Mouse (Mus musculus): ENCODE data around the gene Ulk4. TPM values are rescaled to one million over a fixed set of nuclear protein-coding genes. Genes with fewer than 3 reads are reported as not detected.

Gene Ulk4
- polyA plus RNA-seq, 1 experiment from 2014 or later: 159 TPM

- Histone ChIP-seq H3K4me1 (replicated peaks) (peaks cover 70% of the 10 kb centered on the region), H3K9ac (replicated peaks) (peak overlapping the region; percentile 88), H3K27ac (peak overlapping the region; percentile 94), H3K4me2 (replicated peaks) (peak overlapping the region; percentile 98), H3K27me3 (no peaks in the 10 kb centered on the region), H3K36me3 (no peaks in the 10 kb centered on the region), H3K9me3 (no peaks in the 10 kb centered on the region), H3K4me3 (replicated peaks) (peak overlapping the region; percentile 97)
- WGBS: under 1% methylated on average over 54 of the region's 57 CpGs
- peak; percentile 38 for ATAC-seq
Measured at GRCm38 (mm10) chr9:120933886-120934758, 342.9 kb downstream of the Ulk4 start.

DNA sequence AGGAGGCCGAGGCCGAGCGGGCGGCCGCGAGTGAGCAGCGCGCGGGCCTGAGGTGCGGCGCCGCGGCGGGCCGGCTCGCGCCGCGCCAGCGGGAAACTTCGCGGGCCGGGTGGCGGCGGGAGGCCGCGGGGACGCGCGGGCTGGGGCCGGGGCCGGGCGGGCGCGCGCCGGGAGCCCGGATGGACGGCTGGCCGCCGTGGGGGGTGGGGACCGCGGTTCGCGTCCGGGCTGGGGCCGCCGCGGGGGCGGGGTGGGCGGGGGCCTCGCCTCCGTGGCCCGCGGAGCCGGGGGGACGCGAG is 343.5 kb downstream of the Ulk4 start:
- Histone ChIP-seq H3K4me1 (replicated peaks) (peaks cover 70% of the 10 kb centered on the region), H3K9ac (replicated peaks) (peak overlapping the region; percentile 88), H3K4me3 (replicated peaks) (peak overlapping the region; percentile 97), H3K9me3 (no peaks in the 10 kb centered on the region), H3K27me3 (no peaks in the 10 kb centered on the region), H3K4me2 (replicated peaks) (peak overlapping the region; percentile 98), H3K27ac (peak overlapping the region; percentile 94), H3K36me3 (no peaks in the 10 kb centered on the region)
- WGBS: 0% methylated on average over 13 of the region's 58 CpGs
- peak; percentile 12; the same call in 1 of the 2 replicates for ATAC-seq

DNA sequence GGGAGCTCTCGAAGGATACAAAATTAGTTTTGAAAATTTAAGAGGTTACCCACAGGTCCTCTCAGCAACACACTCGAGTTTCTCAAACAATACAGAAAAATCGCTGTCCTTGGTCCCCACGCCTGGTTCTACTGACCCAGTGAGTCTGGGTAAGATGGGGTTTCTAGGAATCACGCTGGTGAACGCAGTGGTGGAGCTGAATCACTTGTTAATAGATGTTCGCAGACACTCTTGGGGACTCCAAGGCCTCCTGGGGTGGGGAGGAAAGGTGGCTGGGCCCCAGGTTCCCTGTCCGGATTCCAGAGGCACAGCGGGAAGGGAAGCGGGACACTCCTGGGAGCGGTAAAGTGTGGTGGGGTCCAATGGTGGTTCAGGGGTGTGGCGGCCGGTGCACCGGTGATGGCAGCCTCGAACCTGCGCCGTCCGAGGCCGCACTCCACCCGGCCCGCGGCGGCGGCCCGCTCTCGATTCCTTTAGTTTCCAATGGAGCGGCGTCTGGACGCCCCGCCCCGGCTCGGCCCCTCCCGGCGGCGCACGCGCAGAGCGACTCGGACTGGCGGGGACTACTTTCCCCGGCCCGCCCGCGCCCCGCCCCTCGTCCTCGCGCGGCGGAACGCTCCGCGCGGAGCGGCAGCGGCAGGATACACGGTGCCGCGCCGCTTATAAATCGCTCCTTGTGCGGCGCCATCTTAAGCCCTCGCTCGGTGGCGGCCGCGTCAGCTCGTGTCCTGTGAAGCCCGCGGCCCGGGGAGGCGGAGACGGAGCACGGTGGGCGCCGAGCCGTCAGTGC is 344.0 kb downstream of the Ulk4 start:
- peak overlapping the region; percentile 97 for H3K4me3 ChIP-seq (replicated peaks)
- peak overlapping the region; percentile 98 for H3K4me2 ChIP-seq (replicated peaks)
- 5% methylated on average over 71 of the region's 78 CpGs for WGBS

GRCm38 (mm10) chr9:120932371-120932770 is 344.6 kb downstream of the Ulk4 start:
- no peak for ATAC-seq
- H3K4me1 ChIP-seq (replicated peaks): peaks cover 62% of the 10 kb centered on the region
- no peaks in the 10 kb centered on the region for H3K9me3 ChIP-seq
- peak overlapping the region; percentile 48 for H3K4me2 ChIP-seq (replicated peaks)
- H3K27me3 ChIP-seq: no peaks in the 10 kb centered on the region
- H3K4me3 ChIP-seq (replicated peaks): no peak overlapping the region
- WGBS: 27% methylated on average over 6 of the region's 6 CpGs
- H3K9ac ChIP-seq (replicated peaks): no peak overlapping the region
- no peaks in the 10 kb centered on the region for H3K36me3 ChIP-seq
- H3K27ac ChIP-seq: peak overlapping the region; percentile 94

More for the DNA sequence above, 344.0 kb downstream of the Ulk4 start:
- Histone ChIP-seq H3K27ac (peak overlapping the region; percentile 94), H3K9ac (replicated peaks) (peak overlapping the region; percentile 88), H3K36me3 (no peaks in the 10 kb centered on the region), H3K27me3 (no peaks in the 10 kb centered on the region), H3K4me1 (replicated peaks) (peaks cover 69% of the 10 kb centered on the region), H3K9me3 (no peaks in the 10 kb centered on the region)
- ATAC-seq: peak; percentile 89

- no peaks in the 10 kb centered on the region for H3K36me3 ChIP-seq
- H3K27ac ChIP-seq: peak overlapping the region; percentile 89
- ATAC-seq: no peak
- H3K4me3 ChIP-seq (replicated peaks): peak overlapping the region; percentile 30; the same call in 1 of the 2 replicates
- WGBS: 55% methylated on average over 8 of the region's 8 CpGs
- no peaks in the 10 kb centered on the region for H3K27me3 ChIP-seq
- peaks cover 53% of the 10 kb centered on the region for H3K4me1 ChIP-seq (replicated peaks)
- H3K9me3 ChIP-seq: no peaks in the 10 kb centered on the region
- H3K4me2 ChIP-seq (replicated peaks): peak overlapping the region; percentile 42
- no peak overlapping the region for H3K9ac ChIP-seq (replicated peaks)
Measured at GRCm38 (mm10) chr9:120930811-120931210, 346.2 kb downstream of the Ulk4 start.

- Histone ChIP-seq H3K9ac (replicated peaks) (peak overlapping the region; percentile 54), H3K4me2 (replicated peaks) (peak overlapping the region; percentile 42), H3K27ac (peak overlapping the region; percentile 89)
Measured at GRCm38 (mm10) chr9:120930021-120930420, 347.0 kb downstream of the Ulk4 start.

GRCm38 (mm10) chr9:120929081-120929480 is 347.9 kb downstream of the Ulk4 start, which contains the start of gene Ctnnb1:
Ctnnb1 (plus strand) TSS chr9:120929216.
- ATAC-seq: peak; percentile 31; the same call in 1 of the 2 replicates
- Histone ChIP-seq H3K9me3 (no peaks in the 10 kb centered on the region), H3K4me1 (replicated peaks) (peaks cover 42% of the 10 kb centered on the region), H3K36me3 (no peaks in the 10 kb centered on the region), H3K4me3 (replicated peaks) (peak within 1 kb of the TSS; percentile 30), H3K27ac (peak within 1 kb of the TSS; percentile 89), H3K9ac (replicated peaks) (peak within 1 kb of the TSS; percentile 54), H3K27me3 (no peaks in the 10 kb centered on the region), H3K4me2 (replicated peaks) (peak within 1 kb of the TSS; percentile 42)
- WGBS: 43% methylated on average over 11 of the region's 11 CpGs

More at GRCm38 (mm10) chr9:120930021-120930420, 347.0 kb downstream of the Ulk4 start:
- Histone ChIP-seq H3K4me1 (replicated peaks) (peaks cover 45% of the 10 kb centered on the region), H3K4me3 (replicated peaks) (peak overlapping the region; percentile 30), H3K9me3 (no peaks in the 10 kb centered on the region), H3K36me3 (no peaks in the 10 kb centered on the region), H3K27me3 (no peaks in the 10 kb centered on the region)
- ATAC-seq: no peak
- 57% methylated on average over 12 of the region's 12 CpGs for WGBS

DNA sequence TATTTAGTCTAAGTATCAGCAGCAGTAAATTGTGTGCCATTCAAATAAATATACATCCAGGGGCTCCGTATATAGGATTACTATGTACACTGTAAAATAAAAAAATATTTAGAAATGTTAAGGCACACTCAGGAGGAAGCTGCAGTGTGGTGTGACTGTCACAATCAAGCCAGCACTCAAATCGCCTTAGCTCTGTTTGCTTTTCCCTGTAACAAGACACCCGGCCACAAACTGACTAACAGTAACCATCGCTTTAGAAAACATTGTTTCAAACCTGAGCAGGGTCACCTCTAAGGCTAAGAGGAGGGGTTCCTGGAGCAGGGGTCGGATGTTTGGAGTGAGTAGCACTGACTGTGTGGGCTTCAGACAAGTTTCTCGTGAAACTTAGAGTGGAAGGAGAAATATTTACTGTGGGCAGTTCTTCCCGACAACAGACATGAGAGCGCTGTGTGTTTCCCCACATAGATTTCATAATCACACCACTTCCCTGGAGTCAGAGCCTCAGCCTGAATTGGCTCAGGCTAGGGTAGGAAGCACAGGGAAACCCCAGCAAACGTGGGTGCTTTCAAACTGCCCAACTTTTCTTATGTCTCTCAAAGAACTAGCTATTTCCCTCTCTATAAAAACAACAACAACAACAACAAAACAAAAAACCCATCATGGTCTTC is 349.9 kb downstream of the Ulk4 start:
- no peaks in the 10 kb centered on the region for H3K36me3 ChIP-seq
- 33% methylated on average over 9 of the region's 9 CpGs for WGBS
- H3K4me2 ChIP-seq (replicated peaks): no peak overlapping the region
- peaks cover 32% of the 10 kb centered on the region for H3K4me1 ChIP-seq (replicated peaks)
- no peak for ATAC-seq
- H3K27ac ChIP-seq: no peak overlapping the region
- H3K9me3 ChIP-seq: no peaks in the 10 kb centered on the region
- H3K4me3 ChIP-seq (replicated peaks): no peak overlapping the region
- H3K9ac ChIP-seq (replicated peaks): peak overlapping the region; percentile 19; the same call in 1 of the 2 replicates
- H3K27me3 ChIP-seq: no peaks in the 10 kb centered on the region

DNA sequence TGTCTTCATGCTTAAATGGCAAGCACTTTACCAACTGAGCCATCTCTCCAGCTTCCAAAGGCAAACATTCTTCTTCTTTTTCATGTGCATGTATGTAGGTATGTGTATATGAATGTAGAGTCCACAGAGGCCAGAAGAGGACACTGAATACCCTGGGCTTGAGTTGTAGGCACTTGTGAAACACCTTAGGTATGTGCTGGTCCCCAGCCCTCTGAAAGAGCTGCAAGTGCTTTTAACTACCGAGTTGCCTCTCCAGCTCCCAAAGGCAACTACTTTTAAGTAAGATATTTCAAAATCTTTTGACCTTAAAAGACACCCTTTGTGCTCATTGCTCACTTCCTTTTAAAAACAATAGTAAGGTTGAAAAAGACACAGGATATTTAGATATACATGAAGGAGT is 350.9 kb downstream of the Ulk4 start:
- 83% methylated on average over 1 of the region's 1 CpGs for WGBS
- H3K27me3 ChIP-seq: no peaks in the 10 kb centered on the region
- H3K4me1 ChIP-seq (replicated peaks): peaks cover 26% of the 10 kb centered on the region
- H3K4me2 ChIP-seq (replicated peaks): no peak overlapping the region
- no peak overlapping the region for H3K4me3 ChIP-seq (replicated peaks)
- no peaks in the 10 kb centered on the region for H3K9me3 ChIP-seq
- H3K9ac ChIP-seq (replicated peaks): no peak overlapping the region
- H3K36me3 ChIP-seq: no peaks in the 10 kb centered on the region
- ATAC-seq: no peak
- H3K27ac ChIP-seq: no peak overlapping the region

DNA sequence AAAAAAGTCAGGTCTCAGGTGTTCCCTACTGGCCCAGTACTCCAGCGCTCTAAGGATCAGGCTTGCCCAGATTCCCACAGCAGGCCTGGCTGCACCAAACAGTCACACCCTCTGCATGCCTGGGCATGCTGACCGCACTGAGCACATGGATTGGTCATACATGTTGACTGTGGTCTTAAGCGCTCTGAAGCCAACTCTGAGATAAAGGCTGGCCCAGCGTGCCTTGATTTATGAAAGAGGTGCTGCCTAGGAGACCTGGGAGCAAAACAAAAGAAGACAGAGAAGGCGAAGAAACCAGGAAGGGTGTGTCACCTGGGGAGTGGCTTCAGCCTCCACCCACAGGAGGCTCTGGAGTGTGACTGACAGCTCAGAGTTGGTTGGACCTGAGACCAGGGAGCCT is 357.9 kb downstream of the Ulk4 start:
- Histone ChIP-seq H3K9me3 (peaks cover 3% of the 10 kb centered on the region; the same call in 1 of the 2 replicates), H3K4me2 (replicated peaks) (no peak overlapping the region), H3K4me1 (replicated peaks) (no peaks in the 10 kb centered on the region), H3K9ac (replicated peaks) (no peak overlapping the region), H3K4me3 (replicated peaks) (no peak overlapping the region), H3K27ac (no peak overlapping the region), H3K27me3 (no peaks in the 10 kb centered on the region), H3K36me3 (no peaks in the 10 kb centered on the region)
- WGBS: 78% methylated on average over 5 of the region's 5 CpGs
- no peak for ATAC-seq

DNA sequence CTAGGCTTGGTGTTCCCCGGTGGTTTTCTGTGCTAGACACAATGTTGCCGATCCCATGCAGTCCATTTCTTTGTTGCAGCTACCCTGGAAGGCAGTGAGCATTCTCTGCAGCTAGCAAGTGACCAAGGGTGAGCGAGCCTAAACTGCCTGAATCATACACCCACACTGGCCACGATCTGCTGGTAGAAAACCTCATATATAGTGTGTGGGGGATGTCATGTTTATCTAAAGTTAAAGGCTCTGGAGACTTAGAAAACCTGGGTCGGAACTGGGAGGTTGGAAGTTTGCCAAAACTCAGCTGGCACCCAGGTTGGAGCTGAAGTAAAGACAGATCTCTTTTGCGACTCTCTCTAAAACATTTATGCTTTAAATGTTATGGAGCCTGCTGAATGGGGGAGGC is 358.4 kb downstream of the Ulk4 start:
- no peaks in the 10 kb centered on the region for H3K27me3 ChIP-seq
- WGBS: 57% methylated on average over 6 of the region's 6 CpGs
- no peak for ATAC-seq
- H3K36me3 ChIP-seq: no peaks in the 10 kb centered on the region
- no peaks in the 10 kb centered on the region for H3K4me1 ChIP-seq (replicated peaks)
- H3K4me3 ChIP-seq (replicated peaks): no peak overlapping the region
- no peak overlapping the region for H3K4me2 ChIP-seq (replicated peaks)
- no peak overlapping the region for H3K9ac ChIP-seq (replicated peaks)
- no peak overlapping the region for H3K27ac ChIP-seq
- H3K9me3 ChIP-seq: peaks cover 3% of the 10 kb centered on the region; the same call in 1 of the 2 replicates
